Mouse (Mus musculus) mammary gland, adult 2 months (tissue): Measurements from ENCODE around the gene Mocs3. TPM values are rescaled to one million over a fixed set of nuclear protein-coding genes. Genes with fewer than 3 reads are reported as not detected.

Experiments
- polyA plus RNA-seq: library from polyadenylated mRNA; depleted of rRNA; stranded (reverse); fragments of >200 nt; gene quantifications from 2 replicates; pipeline ENCODE4 v1.2.3, GENCODE M21; 2012; ENCODE audit warnings: low replicate concordance; rRNA removed

Gene Mocs3
- 7.9 and 47.9 TPM in 2 replicates for polyA plus RNA-seq

GRCm38 (mm10) chr2:168230026-168230728 is at the start of gene Mocs3, which contains the start of the genes Gm20716 and Dpm1:
Mocs3 (plus strand) TSS chr2:168230622.
Gm20716 (minus strand) TSS chr2:168230364.
Dpm1 (minus strand) TSS chr2:168230591.

GRCm38 (mm10) chr2:168206725-168207644 is 23.4 kb upstream of the Mocs3 start, which contains the start of gene Adnp:
Adnp (minus strand) TSS chr2:168207112.

GRCm38 (mm10) chr2:168281582-168281981 is 51.2 kb downstream of the Mocs3 start, which contains the start of gene Kcng1:
Kcng1 (minus strand) TSS chr2:168281736.

Other genes with a start within 250 kb of the Mocs3 start
- 10.6 and 19.9 TPM in 2 replicates for gene Ripor3, start 220.0 kb upstream of the Mocs3 start, polyA plus RNA-seq
- gene Pard6b, start 149.6 kb upstream of the Mocs3 start, polyA plus RNA-seq = 2.1 and 3.8 TPM in 2 replicates
- gene Adnp, start 23.5 kb upstream of the Mocs3 start, polyA plus RNA-seq = 18.1 and 21.5 TPM in 2 replicates
- 2.5 TPM in 1 of 2 replicates, not detected in the other for gene Gm20716, start 258 bp upstream of the Mocs3 start, polyA plus RNA-seq
- gene Dpm1, start within 50 bp of the Mocs3 start, polyA plus RNA-seq = 25.9 and 26.1 TPM in 2 replicates
- gene Kcng1, start 51.1 kb downstream of the Mocs3 start, polyA plus RNA-seq = 0.13 and 0.62 TPM in 2 replicates